Mouse (Mus musculus): ENCODE results near the gene Aebp1.

Aebp1 gene

DNA sequence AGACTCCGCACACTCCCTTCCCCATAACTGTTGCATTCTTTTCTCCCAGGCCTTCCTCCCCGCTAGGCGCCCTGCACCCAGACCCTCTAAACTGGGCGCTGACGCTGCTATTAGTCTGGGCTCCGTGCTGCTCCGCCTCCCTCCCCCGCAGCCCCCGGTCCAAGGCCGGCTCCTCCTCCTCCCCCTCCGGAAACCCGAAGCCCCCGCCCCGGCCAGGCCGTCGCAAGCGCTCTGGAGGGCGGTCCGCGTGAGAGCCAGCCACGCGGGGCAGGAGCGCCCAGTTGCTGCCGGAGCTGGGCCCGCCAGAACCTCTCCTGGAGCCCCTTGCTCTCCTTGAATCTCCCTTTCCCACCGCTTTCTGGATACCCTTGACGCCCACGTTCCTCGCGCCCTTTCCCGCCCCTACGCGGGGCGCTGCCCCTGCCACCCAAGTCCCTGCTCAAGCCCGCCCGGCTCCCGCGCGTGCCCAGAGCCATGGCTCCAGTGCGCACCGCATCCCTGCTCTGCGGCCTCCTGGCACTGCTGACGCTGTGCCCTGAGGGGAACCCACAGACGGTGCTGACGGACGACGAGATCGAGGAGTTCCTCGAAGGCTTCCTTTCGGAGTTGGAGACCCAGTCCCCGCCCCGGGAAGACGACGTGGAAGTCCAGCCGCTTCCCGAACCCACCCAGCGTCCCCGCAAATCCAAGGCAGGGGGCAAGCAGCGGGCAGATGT is at the start of gene Aebp1:
Gene Aebp1 (plus strand): TSS at position 270 of the 716 bp plus-strand sequence.
- peak; percentile 35 for DNase-seq

- no peak for DNase-seq
These were observed 48.4 kb upstream of the Aebp1 start for GRCm38 (mm10) chr11:5813381-5813780.

GRCm38 (mm10) chr11:5819223-5819622 is 42.5 kb upstream of the Aebp1 start:
- no peak for DNase-seq

DNA sequence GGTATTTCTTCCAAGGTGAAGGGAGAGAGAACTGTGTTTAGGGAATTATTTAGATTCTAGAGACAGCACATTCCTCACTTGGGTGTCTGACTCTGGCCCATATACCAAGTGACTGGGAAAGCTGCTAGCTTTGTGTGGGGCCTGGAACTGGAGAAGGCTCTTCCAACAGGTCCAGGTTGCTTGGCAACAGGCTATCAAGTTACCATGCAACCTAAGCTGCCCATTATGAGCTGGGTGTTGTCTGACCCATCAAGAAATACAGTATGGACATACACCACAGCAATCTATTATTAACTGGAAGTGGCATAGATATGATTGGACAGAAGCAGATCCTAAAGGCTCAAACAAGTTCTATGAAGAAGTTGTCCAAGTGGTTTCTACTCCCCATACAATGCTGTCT is 36.3 kb upstream of the Aebp1 start:
- no peak for DNase-seq

GRCm38 (mm10) chr11:5827931-5828330 is 33.8 kb upstream of the Aebp1 start:
- DNase-seq: no peak

DNA sequence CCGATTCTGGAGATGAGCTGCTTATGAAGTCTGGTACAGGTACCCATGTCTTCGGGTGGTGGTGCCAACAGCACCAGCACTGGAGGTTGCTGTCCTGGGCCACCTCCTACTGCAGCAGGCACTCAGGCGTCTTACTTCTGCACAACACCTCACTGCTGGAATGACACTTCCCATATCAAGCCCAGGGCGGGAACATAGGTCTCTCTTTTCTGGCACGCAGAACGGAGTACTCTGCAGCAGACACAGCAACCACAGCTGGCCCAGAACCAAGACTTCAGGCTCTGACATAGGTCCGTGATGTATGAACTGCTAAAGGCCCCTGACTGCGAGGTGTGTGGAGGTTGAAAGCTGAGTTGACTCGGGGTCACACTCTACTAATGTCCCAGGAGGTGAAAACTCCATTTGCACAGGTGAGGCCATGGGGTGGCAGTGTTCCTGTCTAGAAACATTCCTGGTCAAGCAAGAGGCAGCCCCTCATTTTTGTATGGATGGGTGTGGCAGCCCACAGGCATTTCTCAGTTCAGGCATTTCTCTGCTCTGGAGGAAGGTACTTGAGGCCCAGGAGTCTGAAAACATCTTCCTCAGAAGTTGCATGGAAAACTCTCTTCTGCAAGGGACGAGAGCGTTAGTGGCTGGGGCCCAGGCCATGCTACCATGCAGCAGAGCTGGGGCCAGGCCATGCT is 33.1 kb upstream of the Aebp1 start:
- DNase-seq: no peak

DNA sequence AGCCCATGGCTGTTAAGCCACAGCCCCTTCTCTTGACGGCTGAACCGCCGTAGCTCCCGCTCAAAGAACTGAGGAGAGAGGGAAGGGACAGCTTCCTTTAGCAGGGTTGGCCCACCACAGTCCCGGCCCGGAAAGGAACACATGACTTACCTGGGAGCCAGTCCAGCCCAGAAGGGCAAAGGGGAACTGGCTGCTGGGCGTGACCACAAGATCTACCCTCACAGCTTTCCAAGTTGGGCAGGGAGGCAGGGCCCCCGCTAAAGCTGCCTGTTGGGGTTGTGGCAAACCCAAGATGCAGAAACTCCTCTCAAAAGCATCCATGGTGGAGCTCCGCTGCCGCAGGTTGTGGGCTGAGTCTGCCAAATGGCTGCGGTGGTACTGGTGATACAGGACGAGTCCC is 32.4 kb upstream of the Aebp1 start:
- no peak for DNase-seq

DNA sequence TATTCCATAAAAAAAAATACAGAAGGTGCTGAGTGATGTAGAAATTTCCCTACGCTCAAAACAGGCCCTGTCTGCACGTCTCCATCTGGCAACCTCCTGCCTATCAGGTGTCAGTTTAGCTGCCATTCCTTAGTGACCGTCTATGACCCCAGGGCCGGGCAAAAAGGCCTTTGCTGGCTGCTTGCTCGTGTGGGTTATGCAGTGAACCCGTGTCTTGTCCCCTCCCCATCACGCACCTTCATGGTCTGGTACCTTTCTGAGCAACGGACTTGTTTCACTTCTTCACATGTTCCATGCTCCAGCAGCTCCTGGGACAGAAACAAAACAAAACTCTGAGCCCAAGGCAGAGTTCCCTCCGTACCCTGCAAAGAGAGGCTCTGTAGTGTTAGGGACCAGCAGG is 27.2 kb upstream of the Aebp1 start:
- no peak for DNase-seq

DNA sequence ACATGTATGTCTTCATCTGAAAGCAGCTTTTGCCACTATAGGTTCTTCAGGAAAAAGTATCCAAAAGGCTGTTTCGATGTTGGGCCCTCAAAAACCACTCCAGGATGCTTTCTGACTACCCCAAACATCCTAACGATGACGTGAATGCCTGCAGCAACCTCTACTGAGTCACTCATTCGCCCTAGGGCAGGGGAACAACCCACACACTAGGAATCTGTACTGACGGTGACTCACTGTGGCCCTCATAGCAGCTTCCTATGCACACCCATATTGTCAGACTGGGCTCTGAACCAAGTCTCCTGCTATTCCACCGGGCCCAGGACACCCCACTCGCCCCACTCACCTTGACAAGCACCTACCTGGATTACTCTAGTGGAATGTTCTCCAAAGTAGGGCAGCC is 26.7 kb upstream of the Aebp1 start:
- DNase-seq: no peak

DNA sequence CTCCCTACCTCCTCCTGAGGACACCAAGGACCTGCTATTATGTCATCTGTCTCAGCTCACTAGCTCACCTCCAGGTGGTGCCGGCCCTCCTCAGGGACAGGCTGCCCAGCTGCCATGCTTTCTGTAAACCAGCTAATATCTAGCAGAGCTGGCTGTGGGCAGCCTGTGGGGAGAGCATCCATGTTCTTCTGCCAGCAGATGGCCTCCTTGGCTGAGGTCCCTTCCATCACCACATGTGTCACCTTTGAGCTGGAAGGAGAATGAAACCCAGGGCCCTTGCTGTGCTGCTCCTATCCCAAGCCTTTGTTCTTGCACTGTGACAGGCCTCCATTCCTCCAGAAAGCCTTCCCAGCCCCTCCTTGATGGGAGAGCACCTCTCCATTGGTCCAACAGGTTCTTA is 25.6 kb upstream of the Aebp1 start:
- no peak for DNase-seq

DNA sequence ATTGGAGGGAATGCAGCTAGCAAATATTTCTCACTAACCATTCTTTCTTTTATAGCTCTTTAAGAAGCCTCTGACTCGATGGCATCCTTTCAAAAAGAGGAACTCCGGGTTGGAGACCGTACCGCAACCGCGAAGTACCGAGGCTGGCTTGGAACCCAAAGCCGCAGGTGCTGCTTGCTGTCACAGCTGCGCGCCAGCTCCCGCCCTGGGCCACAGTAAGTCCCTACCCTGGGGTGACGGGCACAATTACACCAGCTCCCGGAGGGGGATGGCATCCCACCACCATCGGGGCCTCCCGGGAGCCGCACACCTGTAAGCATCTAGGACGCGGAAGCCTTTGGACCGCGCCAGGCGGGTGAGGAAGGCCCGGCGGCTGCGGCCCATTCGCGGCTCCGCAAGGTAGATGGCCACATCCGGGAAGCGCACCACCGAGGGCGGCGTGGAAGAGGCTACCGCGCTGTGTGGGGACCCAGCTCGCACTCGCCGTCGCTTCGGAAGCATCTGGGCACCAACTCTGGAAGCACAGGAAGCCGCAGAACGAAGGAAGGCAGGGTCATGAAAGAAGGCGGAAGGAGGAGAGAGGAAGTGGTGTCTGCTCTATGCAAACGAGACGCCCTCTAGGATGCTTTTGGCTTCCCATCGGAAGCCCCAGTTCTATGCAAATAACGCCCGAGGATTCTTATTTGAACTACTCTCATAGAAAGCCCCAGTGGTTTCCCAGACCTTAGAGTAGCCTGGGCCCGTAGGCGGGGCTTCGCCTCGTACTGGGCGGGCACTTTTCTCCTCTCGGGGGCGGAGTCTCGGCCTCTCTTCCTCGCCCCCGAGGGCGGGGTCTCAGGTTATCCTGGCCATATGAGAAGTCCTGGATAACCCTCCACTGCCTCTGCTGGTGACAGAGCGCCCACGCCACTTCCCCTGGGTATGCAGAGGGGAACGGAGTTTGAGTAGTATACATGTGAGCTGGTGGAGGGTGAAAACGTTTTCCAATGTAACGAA is 24.2 kb upstream of the Aebp1 start, which contains the start of gene Polm:
Gene Polm (minus strand): TSS at position 766 of the 996 bp plus-strand sequence.
- DNase-seq: peak; percentile 80

DNA sequence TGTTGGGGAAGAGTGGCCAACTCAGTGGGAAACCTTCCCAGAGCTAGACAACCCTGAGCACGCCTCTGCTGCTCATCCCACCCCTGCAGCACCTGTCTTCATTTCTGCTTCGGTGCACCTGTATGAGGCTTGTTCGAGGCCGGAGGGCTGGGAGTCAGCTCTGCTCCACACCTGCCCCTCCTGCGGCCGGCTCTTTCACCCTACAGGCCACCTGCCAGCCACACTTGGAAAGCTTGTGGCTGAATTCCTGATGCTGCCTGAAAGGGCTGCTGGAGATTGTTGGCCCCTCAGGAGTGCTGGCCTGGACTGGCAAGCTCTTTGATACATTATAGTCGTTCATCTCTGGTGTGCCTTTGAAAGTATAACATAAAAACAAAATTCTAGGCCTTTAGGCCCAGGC is 21.4 kb upstream of the Aebp1 start:
- DNase-seq: no peak

GRCm38 (mm10) chr11:5841751-5842150 is 20.0 kb upstream of the Aebp1 start:
- DNase-seq: no peak

- DNase-seq: no peak
These were observed 18.6 kb upstream of the Aebp1 start for GRCm38 (mm10) chr11:5843131-5843530.

DNA sequence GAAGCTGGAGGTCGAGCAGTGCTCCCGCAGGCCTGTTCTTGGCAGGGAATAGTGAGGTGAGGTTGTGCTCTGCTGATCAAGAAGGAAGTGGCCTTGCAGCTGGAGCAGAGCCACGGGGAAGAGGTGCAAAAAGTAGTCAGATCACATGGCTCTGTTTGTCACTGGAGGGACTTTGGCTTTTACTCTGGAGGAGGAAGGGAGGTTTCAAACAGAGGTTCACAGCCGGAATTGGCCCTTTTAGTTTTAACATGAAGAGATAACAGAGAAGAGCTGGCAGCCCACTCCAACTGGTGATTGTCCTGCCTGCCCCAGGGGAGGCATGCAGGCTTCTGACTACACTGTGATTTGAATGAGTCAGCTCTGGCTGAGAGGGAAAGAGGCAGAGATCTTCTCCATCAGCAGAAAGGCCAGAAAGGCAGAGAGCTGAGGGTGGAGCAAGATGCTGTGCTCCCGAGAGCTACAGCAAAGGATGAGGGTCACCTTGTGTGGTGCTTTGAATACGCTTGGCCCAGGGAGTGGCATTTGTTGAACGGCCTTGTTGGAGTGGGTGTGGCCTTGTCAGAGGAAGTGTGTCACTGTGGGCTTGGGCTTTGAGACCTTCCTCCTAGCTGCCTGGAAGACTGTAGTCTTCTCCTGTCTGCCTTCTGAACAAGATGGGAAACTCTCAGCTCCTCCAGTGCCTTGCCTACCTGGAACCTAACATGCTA is 15.0 kb upstream of the Aebp1 start:
- no peak for DNase-seq

GRCm38 (mm10) chr11:5848741-5849140 is 13.0 kb upstream of the Aebp1 start:
- DNase-seq: peak; percentile 45

DNA sequence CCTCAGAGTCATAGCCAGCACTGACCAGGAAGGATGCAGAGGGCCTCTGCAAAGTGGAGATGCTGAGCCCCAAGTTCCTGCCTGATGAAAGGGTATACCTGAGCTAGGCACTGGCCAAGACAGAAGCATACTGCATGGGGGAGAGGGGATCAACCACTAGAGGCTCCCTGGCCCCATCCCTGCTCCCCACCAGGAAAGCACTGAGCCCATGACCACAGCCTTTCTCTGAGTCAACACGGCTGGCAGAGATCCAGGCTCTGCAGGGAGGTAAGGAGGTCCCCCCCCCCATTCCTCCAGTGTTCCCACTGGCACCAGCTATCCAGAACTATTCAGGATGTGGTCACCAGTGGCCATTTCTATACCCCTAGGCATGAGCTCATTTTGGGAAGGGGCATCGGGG is 12.4 kb upstream of the Aebp1 start:
- peak; percentile 41 for DNase-seq

- DNase-seq: no peak
These were observed 11.3 kb upstream of the Aebp1 start for GRCm38 (mm10) chr11:5850452-5850851.

- no peak for DNase-seq
These were observed 10.6 kb upstream of the Aebp1 start for GRCm38 (mm10) chr11:5851021-5851736.

- no peak for DNase-seq
These were observed 9.4 kb upstream of the Aebp1 start for GRCm38 (mm10) chr11:5852314-5852713.

- no peak for DNase-seq
These were observed 6.3 kb upstream of the Aebp1 start for GRCm38 (mm10) chr11:5855481-5855880.

DNA sequence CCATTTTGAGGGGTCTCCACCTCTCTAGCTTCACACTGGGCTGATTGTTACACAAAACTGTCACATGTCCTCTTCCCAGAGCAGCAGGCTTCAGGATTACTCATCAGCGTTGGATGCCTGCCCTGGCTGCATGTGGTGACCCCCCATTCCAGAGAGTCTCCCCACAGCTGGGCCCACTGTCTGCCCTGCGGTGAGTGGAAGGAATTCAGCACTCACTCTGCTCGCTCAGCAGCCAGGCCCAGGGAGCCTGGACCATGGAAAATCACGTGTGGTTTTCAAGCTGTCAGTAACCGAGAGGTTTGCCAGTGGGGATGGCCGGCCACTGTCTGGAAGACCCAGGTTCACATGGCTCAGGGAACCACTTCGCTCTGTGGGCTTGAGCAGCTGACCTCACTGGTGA is 5.8 kb upstream of the Aebp1 start:
- DNase-seq: peak; percentile 44

Data from right cerebral cortex, postnatal 4 days (tissue).